Mouse (Mus musculus) frontal cortex, adult (tissue): ENCODE measurements at regions not wholly inside any gene's neighbourhood (a gene's known extent, or its start where the extent isn't known, plus 50 kb on each side); places are given as distances from the start of the nearest gene placed in this dataset.
"Not testable (repeated sequence)": the region's sequence is repeated elsewhere in the genome, so short reads cannot be mapped to it uniquely, and the experiment has no call there.

Experiments used
- ATAC-seq: cut with Nextera tagmentation; 2 replicates; pipeline ENCODE4 v1.9.2; 2017; ENCODE audit warnings: mild to moderate bottlenecking, moderate library complexity, mixed read lengths; ENCODE audit not compliant: low TSS enrichment

- no peak for ATAC-seq
These were observed 55.2 kb downstream of the Rdh14 start for GRCm38 (mm10) chr12:10445738-10446137.

- ATAC-seq = no peak
These were observed 67.5 kb downstream of the Rdh14 start for GRCm38 (mm10) chr12:10457960-10458655.

GRCm38 (mm10) chr12:10461796-10462195 lies 71.2 kb downstream of the Rdh14 start:
- ATAC-seq = no peak

- ATAC-seq = no peak
These were observed 72.4 kb downstream of the Rdh14 start for GRCm38 (mm10) chr12:10462956-10463355.

- ATAC-seq = no peak
These were observed 83.4 kb downstream of the Rdh14 start for GRCm38 (mm10) chr12:10473986-10474385.

- ATAC-seq = no peak
These were observed 90.2 kb downstream of the Rdh14 start for GRCm38 (mm10) chr12:10480781-10481180.

- no peak for ATAC-seq
These were observed 91.9 kb downstream of the Rdh14 start for GRCm38 (mm10) chr12:10482294-10483010.

GRCm38 (mm10) chr12:10506721-10507120 lies 116.1 kb downstream of the Rdh14 start:
- ATAC-seq = no peak

GRCm38 (mm10) chr12:10513526-10513925 lies 123.0 kb downstream of the Rdh14 start:
- ATAC-seq = peak; percentile 73

GRCm38 (mm10) chr12:10514278-10514677 lies 123.7 kb downstream of the Rdh14 start:
- peak; percentile 69; the same call in 1 of the 2 replicates for ATAC-seq

- ATAC-seq = no peak
These were observed 134.1 kb downstream of the Rdh14 start for GRCm38 (mm10) chr12:10524509-10525286.

- ATAC-seq = no peak
These were observed 135.4 kb downstream of the Rdh14 start for GRCm38 (mm10) chr12:10525934-10526333.

- ATAC-seq = no peak
These were observed 138.5 kb downstream of the Rdh14 start for GRCm38 (mm10) chr12:10529077-10529476.

- ATAC-seq = no peak
These were observed 140.4 kb downstream of the Rdh14 start for GRCm38 (mm10) chr12:10530996-10531395.

GRCm38 (mm10) chr12:10533971-10534370 lies 143.4 kb downstream of the Rdh14 start:
- ATAC-seq = no peak

GRCm38 (mm10) chr12:10536239-10536638 lies 145.7 kb downstream of the Rdh14 start:
- no peak for ATAC-seq

GRCm38 (mm10) chr12:10537069-10537468 lies 146.5 kb downstream of the Rdh14 start:
- peak; percentile 92 for ATAC-seq

GRCm38 (mm10) chr12:10549481-10550201 lies 159.1 kb downstream of the Rdh14 start:
- ATAC-seq = no peak

- not testable (repeated sequence) for ATAC-seq
These were observed 164.1 kb downstream of the Rdh14 start for GRCm38 (mm10) chr12:10554701-10555100.

- ATAC-seq = no peak
These were observed 172.4 kb downstream of the Rdh14 start for GRCm38 (mm10) chr12:10562966-10563365.

GRCm38 (mm10) chr12:10567881-10568280 lies 177.3 kb downstream of the Rdh14 start:
- no peak for ATAC-seq
